Comparison of ENCODE assay signal across 11 mouse cellular contexts in genomic region chr4:43959523-43960179, GRCm38 (mm10). TPM values are rescaled to one million over a fixed set of nuclear protein-coding genes. Genes with fewer than 3 reads are reported as not detected.
A peak's percentile ranks its signal among the peaks of the same experiment; 100 is the strongest.
DNase-seq lines count a peak whose midpoint lies in the region; ATAC-seq lines count a peak whose summit lies in the region.
"Had no signal": no experiment of that assay in that cellular context is flagged by ENCODE, and none has a peak within 500 bp of the region (broad histone marks: within the 10 kb centered on the region; RNA-seq: fewer than 3 reads in every experiment).

No protein-coding gene starts in this region.

- H3K4me1 ChIP-seq in embryonic facial prominence, embryonic 12.5 days = peaks cover 11% of the 10 kb centered on the region
- peaks cover 42% of the 10 kb centered on the region for H3K4me1 ChIP-seq in embryonic facial prominence, embryonic 10.5 days
- H3K4me1 ChIP-seq in limb, embryonic 15.5 days = peaks cover 34% of the 10 kb centered on the region
- H3K4me1 ChIP-seq in stomach, embryonic 15.5 days = peaks cover 35% of the 10 kb centered on the region

- H3K9ac ChIP-seq in embryonic facial prominence, embryonic 12.5 days = no peak overlapping the region
- H3K9ac ChIP-seq in limb, embryonic 15.5 days = no peak overlapping the region
- H3K9ac ChIP-seq in stomach, embryonic 15.5 days = no peak overlapping the region

- no peaks in the 10 kb centered on the region for H3K27me3 ChIP-seq in embryonic facial prominence, embryonic 12.5 days
- peaks cover 36% of the 10 kb centered on the region for H3K27me3 ChIP-seq in embryonic facial prominence, embryonic 10.5 days (replicated peaks; ENCODE audit: low read depth, poor library complexity, severe bottlenecking)
- H3K27me3 ChIP-seq in limb, embryonic 15.5 days = no peaks in the 10 kb centered on the region
- H3K27me3 ChIP-seq in stomach, embryonic 15.5 days (replicated peaks) = no peaks in the 10 kb centered on the region

- no peaks in the 10 kb centered on the region for H3K9me3 ChIP-seq in embryonic facial prominence, embryonic 12.5 days
- no peaks in the 10 kb centered on the region for H3K9me3 ChIP-seq in embryonic facial prominence, embryonic 10.5 days
- no peaks in the 10 kb centered on the region for H3K9me3 ChIP-seq in limb, embryonic 15.5 days
- no peaks in the 10 kb centered on the region for H3K9me3 ChIP-seq in stomach, embryonic 15.5 days

- H3K36me3 ChIP-seq in embryonic facial prominence, embryonic 12.5 days = no peaks in the 10 kb centered on the region
- no peaks in the 10 kb centered on the region for H3K36me3 ChIP-seq in embryonic facial prominence, embryonic 10.5 days (replicated peaks)
- no peaks in the 10 kb centered on the region for H3K36me3 ChIP-seq in limb, embryonic 15.5 days
- H3K36me3 ChIP-seq in stomach, embryonic 15.5 days = no peaks in the 10 kb centered on the region

- H3K4me3 ChIP-seq in embryonic facial prominence, embryonic 12.5 days = no peak overlapping the region
- no peak overlapping the region for H3K4me3 ChIP-seq in embryonic facial prominence, embryonic 10.5 days
- H3K4me3 ChIP-seq in limb, embryonic 15.5 days = no peak overlapping the region
- H3K4me3 ChIP-seq in stomach, embryonic 15.5 days (replicated peaks) = no peak overlapping the region

- ATAC-seq in embryonic facial prominence, embryonic 12.5 days (ENCODE audit: insufficient number of reproducible peaks, insufficient read depth, low FRiP score, low TSS enrichment) = no peak
- no peak for ATAC-seq in limb, embryonic 15.5 days (ENCODE audit: insufficient number of reproducible peaks, low FRiP score, low TSS enrichment, low read depth)
- ATAC-seq in stomach, embryonic 15.5 days (ENCODE audit: insufficient read depth, low FRiP score, low read depth) = no peak

- DNase-seq in embryonic facial prominence, embryonic 10.5 days (ENCODE audit: low spot score) = no peak
- peak; percentile 32 to 35 for DNase-seq in spleen, postnatal 10 days (ENCODE audit: low spot score in 2 of 2)
- DNase-seq in spleen, adult 18-20 months = no peak
- no peak for DNase-seq in right cerebral cortex, adult 18-20 months
- no peak for DNase-seq in adrenal gland, postnatal 25 days
- DNase-seq: cerebellum, adult 2 months; right cerebral cortex, postnatal 25 days had no signal

- 60% methylated on average over 9 of the region's 9 CpGs for WGBS in embryonic facial prominence, embryonic 12.5 days
- 63% methylated on average over 9 of the region's 9 CpGs for WGBS in embryonic facial prominence, embryonic 10.5 days
- 67% methylated on average over 9 of the region's 9 CpGs for WGBS in limb, embryonic 15.5 days
- 53% methylated on average over 9 of the region's 9 CpGs for WGBS in stomach, embryonic 15.5 days

- H3K27ac ChIP-seq in embryonic facial prominence, embryonic 12.5 days = no peak overlapping the region
- H3K27ac ChIP-seq in embryonic facial prominence, embryonic 10.5 days (replicated peaks) = no peak overlapping the region
- no peak overlapping the region for H3K27ac ChIP-seq in limb, embryonic 15.5 days
- 0 out of 2 replicates have a peak overlapping the region, but pooled peaks have one; percentile 11 for H3K27ac ChIP-seq in stomach, embryonic 15.5 days

- H3K4me2 ChIP-seq in embryonic facial prominence, embryonic 12.5 days (replicated peaks) = peak overlapping the region; percentile 90; the same call in 1 of the 2 replicates
- H3K4me2 ChIP-seq in limb, embryonic 15.5 days = peak overlapping the region; percentile 20; the same call in 1 of the 2 replicates
- H3K4me2 ChIP-seq in stomach, embryonic 15.5 days = peak overlapping the region; percentile 96

RNA-seq across cellular contexts. Expression of gene Glipr2, which starts 2.5 kb away (rescaled TPM):
- 113 and 118 TPM in 2 replicates for polyA plus RNA-seq in embryonic facial prominence, embryonic 12.5 days (2016; fragmentation: Nextera tagmentation; extraction: Ambion mirVana)
- polyA plus RNA-seq in embryonic facial prominence, embryonic 10.5 days (2016; fragmentation: Nextera tagmentation; extraction: Ambion mirVana) = 55.8 and 75.8 TPM in 2 replicates
- 85.6 and 108 TPM in 2 replicates for polyA plus RNA-seq in limb, embryonic 15.5 days (2015; fragmentation: Nextera tagmentation; extraction: Ambion mirVana)
- polyA plus RNA-seq in stomach, embryonic 15.5 days (2015; fragmentation: Nextera tagmentation; extraction: Ambion mirVana) = 95.8 and 106 TPM in 2 replicates
- 2.4 and 3.1 TPM in 2 replicates for total RNA-seq in adrenal gland, postnatal 25 days (2021)

RNA-seq across cellular contexts. Expression of gene Ccin, which starts 23.6 kb away (rescaled TPM):
- 0.11 TPM in 1 of 2 replicates, not detected in the other for polyA plus RNA-seq in embryonic facial prominence, embryonic 12.5 days (2016; fragmentation: Nextera tagmentation; extraction: Ambion mirVana)
- not detected in 2 replicates for polyA plus RNA-seq in embryonic facial prominence, embryonic 10.5 days (2016; fragmentation: Nextera tagmentation; extraction: Ambion mirVana)
- not detected in 2 replicates for polyA plus RNA-seq in limb, embryonic 15.5 days (2015; fragmentation: Nextera tagmentation; extraction: Ambion mirVana)
- polyA plus RNA-seq in stomach, embryonic 15.5 days (2015; fragmentation: Nextera tagmentation; extraction: Ambion mirVana) = not detected in 2 replicates
- not detected in 2 replicates for total RNA-seq in adrenal gland, postnatal 25 days (2021)
- total RNA-seq: left cerebral cortex, adult 18-20 months had no signal
- polyA plus RNA-seq: cerebellum, adult 2 months had no signal

RNA-seq across cellular contexts. Expression of gene Clta, which starts 44.6 kb away (rescaled TPM):
- polyA plus RNA-seq in embryonic facial prominence, embryonic 12.5 days (2016; fragmentation: Nextera tagmentation; extraction: Ambion mirVana) = 254 and 261 TPM in 2 replicates
- 212 and 222 TPM in 2 replicates for polyA plus RNA-seq in embryonic facial prominence, embryonic 10.5 days (2016; fragmentation: Nextera tagmentation; extraction: Ambion mirVana)
- polyA plus RNA-seq in limb, embryonic 15.5 days (2015; fragmentation: Nextera tagmentation; extraction: Ambion mirVana) = 236 and 246 TPM in 2 replicates
- 248 and 262 TPM in 2 replicates for polyA plus RNA-seq in stomach, embryonic 15.5 days (2015; fragmentation: Nextera tagmentation; extraction: Ambion mirVana)
- total RNA-seq in adrenal gland, postnatal 25 days (2021) = 169 and 173 TPM in 2 replicates

Comparison
In these comparisons a context has a peak if more than half of its experiments do, and no peak if none do; other contexts are left out.
1. DNase-seq: peak in spleen, postnatal 10 days (2 of 2); none in embryonic facial prominence, embryonic 10.5 days (single experiment), spleen, adult 18-20 months (0 of 2), right cerebral cortex, adult 18-20 months (single experiment) and adrenal gland, postnatal 25 days (single experiment).
2. H3K4me2 ChIP-seq: peak in every context shown above with its lines; median percentile 96 in stomach, embryonic 15.5 days; 90 in embryonic facial prominence, embryonic 12.5 days; 20 in limb, embryonic 15.5 days.